Mouse (Mus musculus): ENCODE measurements around the gene Cnep1r1. TPM values are rescaled to one million over a fixed set of nuclear protein-coding genes. Genes with fewer than 3 reads are reported as not detected.

The Cnep1r1 gene
- 48.4 TPM for polyA plus RNA-seq (2014; fragmentation: Illumina TruSeq; extraction: RNeasy Lipid Tissue Mini Kit (QIAGEN cat#74804); ENCODE audit: low read depth, low replicate concordance)

GRCm38 (mm10) chr8:88118456-88119036 lies at the start of gene Cnep1r1:
Gene Cnep1r1 (plus strand): TSS chr8:88118769.

DNA sequence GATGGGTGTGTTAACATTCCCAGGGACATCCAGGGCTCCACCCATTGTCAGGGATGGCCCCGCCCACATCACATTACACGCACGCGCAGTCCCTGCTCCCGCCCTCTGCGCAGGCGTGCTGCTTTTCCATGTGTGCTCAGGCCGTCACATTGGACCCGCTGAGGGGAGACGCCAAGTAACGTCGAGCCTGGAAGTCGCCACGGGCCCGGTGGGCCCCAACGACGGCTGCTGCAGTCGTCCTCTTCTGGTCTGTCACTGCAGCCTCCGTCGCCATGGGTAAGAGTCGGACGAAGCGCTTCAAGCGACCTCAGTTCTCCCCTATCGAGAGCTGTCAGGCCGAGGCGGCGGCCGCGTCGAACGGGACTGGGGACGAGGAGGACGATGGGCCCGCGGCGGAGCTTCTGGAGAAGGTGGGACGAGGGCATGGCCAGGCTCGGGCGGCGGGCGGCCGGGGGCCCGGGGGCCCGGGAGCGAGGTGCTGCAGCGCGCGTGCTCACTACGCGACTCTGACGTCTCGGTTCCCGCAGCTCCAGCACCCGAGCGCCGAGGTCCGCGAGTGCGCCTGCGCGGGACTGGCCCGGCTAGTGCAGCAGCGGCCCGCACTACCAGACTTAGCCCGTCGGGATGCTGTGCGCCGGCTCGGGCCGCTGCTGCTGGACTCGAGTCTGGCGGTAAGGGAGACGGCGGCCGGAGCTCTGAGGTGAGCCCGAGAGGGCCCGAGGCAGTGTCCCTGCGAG lies 19.3 kb downstream of the Cnep1r1 start, which contains the start of gene Heatr3:
TSS of gene Heatr3 (plus strand) at position 108 of the 737 bp plus-strand sequence.

Other genes starting within 250 kb of the Cnep1r1 start
- gene Zfp423, start 159.2 kb upstream of the Cnep1r1 start, polyA plus RNA-seq (2014; fragmentation: Illumina TruSeq; extraction: RNeasy Lipid Tissue Mini Kit (QIAGEN cat#74804); ENCODE audit: low read depth, low replicate concordance), result 2.6 TPM
- gene Heatr3, start 19.1 kb downstream of the Cnep1r1 start, polyA plus RNA-seq (2014; fragmentation: Illumina TruSeq; extraction: RNeasy Lipid Tissue Mini Kit (QIAGEN cat#74804); ENCODE audit: low read depth, low replicate concordance), result 32.2 TPM
- 21.2 TPM for gene Tent4b, start 80.4 kb downstream of the Cnep1r1 start, polyA plus RNA-seq (2014; fragmentation: Illumina TruSeq; extraction: RNeasy Lipid Tissue Mini Kit (QIAGEN cat#74804); ENCODE audit: low read depth, low replicate concordance)
- 7.1 TPM for gene Adcy7, start 153.6 kb downstream of the Cnep1r1 start, polyA plus RNA-seq (2014; fragmentation: Illumina TruSeq; extraction: RNeasy Lipid Tissue Mini Kit (QIAGEN cat#74804); ENCODE audit: low read depth, low replicate concordance)
- gene Brd7, start 243.4 kb downstream of the Cnep1r1 start, polyA plus RNA-seq (2014; fragmentation: Illumina TruSeq; extraction: RNeasy Lipid Tissue Mini Kit (QIAGEN cat#74804); ENCODE audit: low read depth, low replicate concordance), result 84.9 TPM

Measured in heart, adult 10 weeks (tissue).